Mouse (Mus musculus): ENCODE measurements around the gene Mrps6.

DNA sequence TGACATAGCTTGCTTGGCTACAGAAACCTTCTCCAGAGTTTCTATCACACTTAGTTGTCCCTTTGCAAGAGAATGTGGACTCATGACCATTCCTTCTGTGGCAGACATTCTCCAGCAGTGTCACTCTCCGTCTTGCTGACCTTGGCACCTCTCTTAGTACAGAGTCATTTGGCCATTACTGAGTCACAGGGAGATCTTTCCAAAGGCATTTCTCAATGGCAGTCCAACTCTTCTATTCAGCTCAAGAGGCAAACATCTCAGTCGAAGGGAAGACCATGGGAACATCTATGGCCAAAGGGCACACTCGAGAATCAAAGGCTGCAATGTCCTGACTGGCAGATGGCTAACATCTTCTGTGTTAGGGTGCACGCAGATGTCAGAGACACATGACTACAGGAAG, 74.4 kb downstream of the Mrps6 start:
- TF ChIP-seq CTCF (IDR thresholded peaks at IDR 0.05; ENCODE audit: low read depth, low read length) (no peak), POLR2A (IDR thresholded peaks at IDR 0.05; ENCODE audit: insufficient read depth, low read length) (no peak), EP300 (IDR thresholded peaks at IDR 0.05; ENCODE audit: insufficient read depth, low read depth, low read length) (no peak)
